Mouse (Mus musculus) E14TG2a.4 (cell line): ENCODE measurements at regions not wholly inside any gene's neighbourhood (a gene's known extent, or its start where the extent isn't known, plus 50 kb on each side); places are given as distances from the start of the nearest gene placed in this dataset.

Source experiments
- CTCF ChIP-seq: conservative IDR thresholded peaks from 2 replicates; pipeline ENCODE4 v1.5.1; 2014; ENCODE audit warnings: low read length
- POU5F1 ChIP-seq: IDR thresholded peaks from 2 replicates; pipeline ENCODE4 v1.6.1; 2014; ENCODE audit warnings: low read length, borderline replicate concordance

- TF ChIP-seq CTCF (no peak), POU5F1 (no peak)
These were observed 83.1 kb upstream of the Spry2 start for GRCm38 (mm10) chr14:105979544-105980323.
